Mouse (Mus musculus): Measurements from ENCODE around the gene Slc15a1.
"Not testable (repeated sequence)": the region's sequence is repeated elsewhere in the genome, so short reads cannot be mapped to it uniquely, and the experiment has no call there.

Gene Slc15a1

GRCm38 (mm10) chr14:121451424-121452029 is 53.5 kb downstream of the Slc15a1 start:
- DNase-seq (ENCODE audit: low spot score in 2 of 2): no peak

- DNase-seq (ENCODE audit: low spot score in 2 of 2): peak; percentile 47 to 84
These were observed 54.3 kb downstream of the Slc15a1 start for GRCm38 (mm10) chr14:121450504-121451423.

- peak; percentile 39 to 55 for DNase-seq (ENCODE audit: low spot score in 2 of 2)
These were observed 58.1 kb downstream of the Slc15a1 start for GRCm38 (mm10) chr14:121446951-121447350.

GRCm38 (mm10) chr14:121445194-121445593 is 59.9 kb downstream of the Slc15a1 start:
- DNase-seq (ENCODE audit: low spot score in 2 of 2): peak; percentile 68 to 89

- DNase-seq (ENCODE audit: low spot score in 2 of 2): no peak
These were observed 64.2 kb downstream of the Slc15a1 start for GRCm38 (mm10) chr14:121440807-121441206.

- DNase-seq (ENCODE audit: low spot score in 2 of 2): peak; percentile 25 to 61
These were observed 68.0 kb downstream of the Slc15a1 start for GRCm38 (mm10) chr14:121437026-121437425.

- no peak for DNase-seq (ENCODE audit: low spot score in 2 of 2)
These were observed 68.6 kb downstream of the Slc15a1 start for GRCm38 (mm10) chr14:121436455-121436854.

- no peak for DNase-seq (ENCODE audit: low spot score in 2 of 2)
These were observed 69.3 kb downstream of the Slc15a1 start for GRCm38 (mm10) chr14:121435794-121436193.

- no peak for DNase-seq (ENCODE audit: low spot score in 2 of 2)
These were observed 73.8 kb downstream of the Slc15a1 start for GRCm38 (mm10) chr14:121431261-121431660.

- DNase-seq (ENCODE audit: low spot score in 2 of 2): no peak
These were observed 75.1 kb downstream of the Slc15a1 start for GRCm38 (mm10) chr14:121429854-121430535.

GRCm38 (mm10) chr14:121428148-121428547 is 76.9 kb downstream of the Slc15a1 start:
- DNase-seq (ENCODE audit: low spot score in 2 of 2): no peak

GRCm38 (mm10) chr14:121426743-121427142 is 78.3 kb downstream of the Slc15a1 start:
- DNase-seq (ENCODE audit: low spot score in 2 of 2): peak in 1 of 2 experiments; percentile 43

GRCm38 (mm10) chr14:121425004-121425793 is 79.9 kb downstream of the Slc15a1 start:
- DNase-seq (ENCODE audit: low spot score in 2 of 2): no peak

GRCm38 (mm10) chr14:121423341-121423751 is 81.7 kb downstream of the Slc15a1 start:
- DNase-seq (ENCODE audit: low spot score in 2 of 2): no peak

- peak; percentile 18 to 37 for DNase-seq (ENCODE audit: low spot score in 2 of 2)
These were observed 82.2 kb downstream of the Slc15a1 start for GRCm38 (mm10) chr14:121422664-121423340.

GRCm38 (mm10) chr14:121422000-121422399 is 83.1 kb downstream of the Slc15a1 start:
- DNase-seq (ENCODE audit: low spot score in 2 of 2): no peak

- DNase-seq (ENCODE audit: low spot score in 2 of 2): no peak
These were observed 87.5 kb downstream of the Slc15a1 start for GRCm38 (mm10) chr14:121417594-121417993.

- no peak for DNase-seq (ENCODE audit: low spot score in 2 of 2)
These were observed 88.3 kb downstream of the Slc15a1 start for GRCm38 (mm10) chr14:121416626-121417319.

GRCm38 (mm10) chr14:121414635-121415241 is 90.3 kb downstream of the Slc15a1 start:
- DNase-seq (ENCODE audit: low spot score in 2 of 2): no peak

GRCm38 (mm10) chr14:121413726-121414125 is 91.3 kb downstream of the Slc15a1 start:
- not testable (repeated sequence) for DNase-seq (ENCODE audit: low spot score in 2 of 2)
